Mouse (Mus musculus) hindbrain, embryonic 16.5 days (tissue): ENCODE data around the gene 4930568D16Rik. TPM values are rescaled to one million over a fixed set of nuclear protein-coding genes. Genes with fewer than 3 reads are reported as not detected.

Experiments
- ATAC-seq: fragments of 200-750 bp; cut with Nextera tagmentation; 2 replicates; pipeline ENCODE4 v1.8.0; 2017; ENCODE audit warnings: moderate TSS enrichment, moderate library complexity
- H3K27ac ChIP-seq: fragments of 300-500 bp; sonication (generic); 2 replicates; pipeline ENCODE4 v1.5.1; 2014; ENCODE audit warnings: low read depth, mild to moderate bottlenecking, control low read depth, low read length, moderate library complexity
- H3K27me3 ChIP-seq: fragments of 300-500 bp; sonication (generic); replicated peaks from 2 replicates; pipeline ENCODE4 v1.6.1; 2014; ENCODE audit warnings: low read length; ENCODE audit not compliant: control insufficient read depth, insufficient read depth
- H3K36me3 ChIP-seq: fragments of 300-500 bp; sonication (generic); 2 replicates; pipeline ENCODE4 v1.6.1; 2014; ENCODE audit warnings: mild to moderate bottlenecking, low read length, moderate library complexity, mixed read lengths; ENCODE audit not compliant: control insufficient read depth, insufficient read depth
- H3K4me1 ChIP-seq: fragments of 300-500 bp; sonication (generic); 2 replicates; pipeline ENCODE4 v1.6.1; 2014; ENCODE audit warnings: low read depth, low read length; ENCODE audit not compliant: control insufficient read depth, insufficient read depth
- H3K4me2 ChIP-seq: fragments of 300-500 bp; sonication (generic); 2 replicates; pipeline ENCODE4 v1.6.1; 2014; ENCODE audit warnings: mild to moderate bottlenecking, low read length, control low read depth, moderate library complexity
- H3K4me3 ChIP-seq: fragments of 300-500 bp; sonication (generic); 2 replicates; pipeline ENCODE4 v1.5.1; 2014; ENCODE audit warnings: mild to moderate bottlenecking, low read length, control low read depth, moderate library complexity
- H3K9ac ChIP-seq: fragments of 300-500 bp; sonication (generic); 2 replicates; pipeline ENCODE4 v1.6.1; 2014; ENCODE audit warnings: low read depth, mild to moderate bottlenecking, control low read depth, low read length, moderate library complexity
- H3K9me3 ChIP-seq: fragments of 300-500 bp; sonication (generic); 2 replicates; pipeline ENCODE4 v1.6.1; 2014; ENCODE audit warnings: mild to moderate bottlenecking, low read length, moderate library complexity; ENCODE audit not compliant: control insufficient read depth
- WGBS: fragments of 180-500 bp; shearing (Covaris S2); extraction: QIAGEN DNeasy Blood & Tissue Kit; methylation state at CpG from one replicate; pipeline ENCODE4 v1.1.7; 2014; 5-methylcytosine and 5-hydroxymethylcytosine counted together
- polyA plus RNA-seq: library from polyadenylated mRNA; unstranded; fragments of >200 nt; fragmentation: Nextera tagmentation; extraction: Ambion mirVana; gene quantifications from 2 replicates; pipeline ENCODE4 v1.2.1, GENCODE M21; 2015

The 4930568D16Rik gene
- polyA plus RNA-seq, 1 experiment from 2014 or later = not detected

DNA sequence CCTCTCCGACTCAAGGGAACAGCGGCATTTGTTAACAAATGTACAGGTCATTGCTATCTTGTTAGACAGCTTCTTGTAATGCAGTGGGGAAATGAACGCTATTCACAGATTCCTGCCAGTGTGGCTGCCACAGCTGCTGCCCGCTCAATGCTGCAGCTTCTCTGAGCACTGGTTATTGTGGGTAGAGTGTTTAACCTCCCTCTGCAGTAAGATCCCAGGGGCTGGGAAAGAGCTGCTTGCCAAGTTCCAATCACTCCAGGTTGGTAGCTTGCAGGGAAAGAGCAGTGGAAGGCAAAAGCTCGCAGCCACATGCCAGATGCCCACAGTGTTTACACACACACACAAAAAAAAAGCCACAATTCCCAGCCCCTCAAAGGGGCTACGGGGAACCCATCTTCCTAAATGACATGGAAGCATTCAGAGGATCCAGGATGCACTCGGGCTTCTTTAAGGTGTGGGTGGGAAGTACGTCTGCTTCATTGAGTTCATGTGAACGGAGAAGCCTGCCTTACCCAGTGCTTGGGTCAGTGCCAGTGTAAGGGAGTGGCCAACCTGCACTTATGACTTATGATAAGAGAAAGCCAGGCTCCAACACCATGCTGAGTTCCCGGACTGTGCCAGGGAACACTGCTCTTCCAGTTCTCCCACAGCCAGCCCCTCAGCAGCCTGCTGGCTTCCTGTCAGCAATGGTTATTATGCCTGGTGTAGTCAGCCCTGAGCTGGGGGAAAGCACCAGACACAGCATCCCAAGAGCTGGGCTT is 44.9 kb downstream of the 4930568D16Rik start:
- WGBS = 42% methylated on average over 10 of the region's 10 CpGs
- no peaks in the 10 kb centered on the region for H3K9me3 ChIP-seq
- no peaks in the 10 kb centered on the region for H3K36me3 ChIP-seq
- H3K4me2 ChIP-seq = peak overlapping the region; percentile 1; the same call in 1 of the 2 replicates
- peak overlapping the region; percentile 54 for H3K27ac ChIP-seq
- no peak overlapping the region for H3K9ac ChIP-seq
- H3K4me3 ChIP-seq = no peak overlapping the region
- H3K4me1 ChIP-seq = peaks cover 18% of the 10 kb centered on the region
- peak; percentile 85 for ATAC-seq
- no peaks in the 10 kb centered on the region for H3K27me3 ChIP-seq

GRCm38 (mm10) chr2:35320399-35320798 is 47.1 kb downstream of the 4930568D16Rik start:
- no peaks in the 10 kb centered on the region for H3K36me3 ChIP-seq
- H3K27ac ChIP-seq = no peak overlapping the region
- no peak for ATAC-seq
- H3K27me3 ChIP-seq = no peaks in the 10 kb centered on the region
- 92% methylated on average over 15 of the region's 15 CpGs for WGBS
- H3K9ac ChIP-seq = no peak overlapping the region
- H3K4me1 ChIP-seq = peaks cover 18% of the 10 kb centered on the region
- H3K4me2 ChIP-seq = no peak overlapping the region
- H3K4me3 ChIP-seq = no peak overlapping the region
- H3K9me3 ChIP-seq = no peaks in the 10 kb centered on the region

- 85% methylated on average over 12 of the region's 12 CpGs for WGBS
- H3K36me3 ChIP-seq = no peaks in the 10 kb centered on the region
- H3K27me3 ChIP-seq = no peaks in the 10 kb centered on the region
- no peak overlapping the region for H3K9ac ChIP-seq
- no peak overlapping the region for H3K4me3 ChIP-seq
- no peaks in the 10 kb centered on the region for H3K9me3 ChIP-seq
- peaks cover 17% of the 10 kb centered on the region for H3K4me1 ChIP-seq
- ATAC-seq = no peak
- H3K4me2 ChIP-seq = no peak overlapping the region
- H3K27ac ChIP-seq = no peak overlapping the region
Measured at GRCm38 (mm10) chr2:35318405-35318804, 49.1 kb downstream of the 4930568D16Rik start.

- no peak overlapping the region for H3K9ac ChIP-seq
- no peak overlapping the region for H3K27ac ChIP-seq
- no peak overlapping the region for H3K4me2 ChIP-seq
- no peak for ATAC-seq
- H3K9me3 ChIP-seq = no peaks in the 10 kb centered on the region
- H3K27me3 ChIP-seq = no peaks in the 10 kb centered on the region
- H3K4me3 ChIP-seq = no peak overlapping the region
- no peaks in the 10 kb centered on the region for H3K36me3 ChIP-seq
- WGBS = 84% methylated on average over 4 of the region's 4 CpGs
- H3K4me1 ChIP-seq = peaks cover 10% of the 10 kb centered on the region
Measured at GRCm38 (mm10) chr2:35317604-35318003, 49.9 kb downstream of the 4930568D16Rik start.

DNA sequence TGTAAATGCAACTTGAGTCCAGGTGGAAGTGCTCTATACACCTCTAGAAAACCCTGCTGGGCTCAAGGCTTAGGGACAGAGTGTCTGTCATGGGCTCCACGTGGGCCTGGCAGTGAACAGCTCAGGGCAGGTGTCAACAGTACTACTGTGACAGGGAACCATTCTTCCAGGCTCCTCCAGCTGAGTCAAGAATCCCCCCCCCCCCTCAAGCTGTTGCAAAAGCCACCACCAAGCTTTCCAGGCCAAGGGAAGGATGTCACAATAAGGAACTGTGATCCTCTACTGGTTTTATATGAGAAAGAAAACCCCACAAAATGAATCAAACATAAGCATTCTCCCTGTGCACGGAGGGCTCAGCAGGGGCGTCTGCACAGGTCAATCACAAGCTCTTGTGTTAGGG is 53.2 kb downstream of the 4930568D16Rik start:
- Histone ChIP-seq H3K9me3 (no peaks in the 10 kb centered on the region), H3K4me3 (no peak overlapping the region), H3K4me1 (no peaks in the 10 kb centered on the region), H3K36me3 (no peaks in the 10 kb centered on the region), H3K4me2 (no peak overlapping the region), H3K27me3 (no peaks in the 10 kb centered on the region), H3K27ac (no peak overlapping the region), H3K9ac (no peak overlapping the region)
- 37% methylated on average over 3 of the region's 3 CpGs for WGBS
- no peak for ATAC-seq

- Histone ChIP-seq H3K36me3 (no peaks in the 10 kb centered on the region), H3K4me1 (no peaks in the 10 kb centered on the region), H3K4me2 (no peak overlapping the region), H3K9ac (no peak overlapping the region), H3K9me3 (no peaks in the 10 kb centered on the region), H3K27ac (no peak overlapping the region), H3K27me3 (no peaks in the 10 kb centered on the region), H3K4me3 (no peak overlapping the region)
- ATAC-seq = no peak
- 88% methylated on average over 4 of the region's 4 CpGs for WGBS
Measured at GRCm38 (mm10) chr2:35309906-35310493, 57.5 kb downstream of the 4930568D16Rik start.

DNA sequence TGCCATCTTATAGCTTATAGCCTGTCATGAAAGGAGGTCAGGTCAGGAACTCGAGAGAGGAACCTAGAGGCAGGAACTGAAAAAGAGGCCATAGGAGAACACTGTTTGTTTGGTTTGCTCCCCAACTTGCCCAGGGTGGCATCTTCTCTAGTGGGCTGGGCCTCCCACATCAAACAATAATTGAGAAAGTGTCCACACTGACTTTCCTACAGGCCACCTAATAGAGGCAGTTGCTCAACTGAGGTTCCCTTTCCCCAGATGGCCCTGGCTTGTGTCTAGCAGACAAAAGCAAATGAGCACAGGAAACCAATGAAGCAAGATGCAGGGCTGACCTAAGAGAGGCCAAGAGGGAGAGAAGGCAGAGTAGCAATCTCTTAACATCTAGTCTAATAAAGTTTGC is 59.4 kb downstream of the 4930568D16Rik start:
- no peak overlapping the region for H3K27ac ChIP-seq
- no peak overlapping the region for H3K9ac ChIP-seq
- 76% methylated on average over 1 of the region's 1 CpGs for WGBS
- no peaks in the 10 kb centered on the region for H3K27me3 ChIP-seq
- H3K4me2 ChIP-seq = no peak overlapping the region
- ATAC-seq = no peak
- H3K4me1 ChIP-seq = no peaks in the 10 kb centered on the region
- no peak overlapping the region for H3K4me3 ChIP-seq
- no peaks in the 10 kb centered on the region for H3K9me3 ChIP-seq
- H3K36me3 ChIP-seq = no peaks in the 10 kb centered on the region

Other genes with a start within 250 kb of the 4930568D16Rik start
- 426 and 462 TPM in 2 replicates for gene Rab14, start 166.6 kb downstream of the 4930568D16Rik start, polyA plus RNA-seq
- gene Gsn, start 111.3 kb downstream of the 4930568D16Rik start, polyA plus RNA-seq = 31.6 and 36.7 TPM in 2 replicates
- gene Stom, start 30.8 kb downstream of the 4930568D16Rik start, polyA plus RNA-seq = 28.7 and 29.8 TPM in 2 replicates
- gene 4930402F06Rik, start 29.4 kb upstream of the 4930568D16Rik start, polyA plus RNA-seq = not detected in 2 replicates
- 7.1 and 9.2 TPM in 2 replicates for gene Ggta1, start 95.5 kb upstream of the 4930568D16Rik start, polyA plus RNA-seq
- gene Dab2ip, start 190.5 kb upstream of the 4930568D16Rik start, polyA plus RNA-seq = 27.6 and 33.9 TPM in 2 replicates